Mouse (Mus musculus) liver, embryonic 11.5 days (tissue): ENCODE data around the gene Med24. TPM values are rescaled to one million over a fixed set of nuclear protein-coding genes. Genes with fewer than 3 reads are reported as not detected.
A peak's percentile ranks its signal among the peaks of the same experiment; 100 is the strongest.
"Not testable (repeated sequence)": the region's sequence is repeated elsewhere in the genome, so short reads cannot be mapped to it uniquely, and the experiment has no call there.

Experiments used
- ATAC-seq: fragments of 200-750 bp; cut with Nextera tagmentation; replicated peaks from 2 replicates; pipeline ENCODE4 v1.8.0; 2017; ENCODE audit warnings: moderate number of reproducible peaks, mild to moderate bottlenecking, moderate TSS enrichment, moderate library complexity; ENCODE audit not compliant: low FRiP score
- DNase-seq: peaks from one replicate; pipeline ENCODE4 v3.0.0-alpha.2; 2017; ENCODE audit warnings: low spot score
- H3K27ac ChIP-seq: fragments of 300-500 bp; sonication (generic); 2 replicates; pipeline ENCODE4 v1.5.1; 2014; ENCODE audit warnings: mild to moderate bottlenecking, low read depth, low read length, control low read depth
- H3K27me3 ChIP-seq: fragments of 300-500 bp; sonication (generic); replicated peaks from 2 replicates; pipeline ENCODE4 v1.6.1; 2014; ENCODE audit warnings: low read length, mixed read lengths; ENCODE audit not compliant: control insufficient read depth, insufficient read depth
- H3K36me3 ChIP-seq: fragments of 300-500 bp; sonication (generic); 2 replicates; pipeline ENCODE4 v1.6.1; 2014; ENCODE audit warnings: mild to moderate bottlenecking, low read length, moderate library complexity, mixed read lengths; ENCODE audit not compliant: control insufficient read depth, insufficient read depth
- H3K4me1 ChIP-seq: fragments of 300-500 bp; sonication (generic); replicated peaks from 2 replicates; pipeline ENCODE4 v1.6.1; 2014; ENCODE audit warnings: low read length, mixed read lengths; ENCODE audit not compliant: control insufficient read depth, insufficient read depth
- H3K4me2 ChIP-seq: fragments of 300-500 bp; sonication (generic); 2 replicates; pipeline ENCODE4 v1.6.1; 2014; ENCODE audit warnings: mild to moderate bottlenecking, control low read depth, moderate library complexity
- H3K4me3 ChIP-seq: fragments of 300-500 bp; sonication (generic); 2 replicates; pipeline ENCODE4 v1.5.1; 2014; ENCODE audit warnings: low read depth, low read length, control low read depth
- H3K9ac ChIP-seq: fragments of 300-500 bp; sonication (generic); 2 replicates; pipeline ENCODE4 v1.6.1; 2014; ENCODE audit warnings: low read depth, low read length, control low read depth
- H3K9me3 ChIP-seq: fragments of 300-500 bp; sonication (generic); 2 replicates; pipeline ENCODE4 v1.6.1; 2016; ENCODE audit warnings: low read length, inconsistent platforms, mixed read lengths; ENCODE audit not compliant: control insufficient read depth
- WGBS: fragments of 180-500 bp; shearing (Covaris S2); extraction: QIAGEN DNeasy Blood & Tissue Kit; methylation state at CpG from one replicate; pipeline ENCODE4 v1.1.7; 2014; 5-methylcytosine and 5-hydroxymethylcytosine counted together
- polyA plus RNA-seq: library from polyadenylated mRNA; unstranded; fragments of >200 nt; fragmentation: Nextera tagmentation; extraction: Ambion mirVana; gene quantifications from 2 replicates; pipeline ENCODE4 v1.2.1, GENCODE M21; 2014

Gene Med24
- polyA plus RNA-seq, 1 experiment from 2014 or later, result 61.9 TPM

DNA sequence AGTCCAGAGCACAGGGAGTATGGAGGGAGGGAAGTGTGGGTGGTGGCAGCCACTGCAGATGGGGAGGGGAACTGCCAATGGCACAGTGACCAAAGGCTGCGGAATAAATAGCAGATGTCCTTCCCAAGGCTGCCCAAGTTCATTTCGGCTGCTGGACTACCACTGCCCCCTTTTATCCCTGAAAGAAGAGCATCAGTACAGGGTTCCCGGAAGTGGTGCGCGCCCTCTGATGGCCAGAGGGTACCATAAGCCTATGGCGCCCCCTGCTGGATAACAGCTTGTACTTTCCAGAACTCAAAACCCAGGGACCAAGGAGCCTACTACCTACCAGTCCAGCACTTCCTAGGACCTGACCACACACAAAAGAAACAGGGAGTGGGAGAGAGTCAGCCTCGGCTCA is 56.1 kb downstream of the Med24 start:
- peak overlapping the region; percentile 33 for H3K4me2 ChIP-seq
- peaks cover 10% of the 10 kb centered on the region for H3K4me1 ChIP-seq
- not testable (repeated sequence) for H3K9ac ChIP-seq, H3K4me3 ChIP-seq, H3K36me3 ChIP-seq, H3K27me3 ChIP-seq, H3K27ac ChIP-seq, DNase-seq, H3K9me3 ChIP-seq
- 2% methylated on average over 6 of the region's 7 CpGs for WGBS
- ATAC-seq, result peak; percentile 57

DNA sequence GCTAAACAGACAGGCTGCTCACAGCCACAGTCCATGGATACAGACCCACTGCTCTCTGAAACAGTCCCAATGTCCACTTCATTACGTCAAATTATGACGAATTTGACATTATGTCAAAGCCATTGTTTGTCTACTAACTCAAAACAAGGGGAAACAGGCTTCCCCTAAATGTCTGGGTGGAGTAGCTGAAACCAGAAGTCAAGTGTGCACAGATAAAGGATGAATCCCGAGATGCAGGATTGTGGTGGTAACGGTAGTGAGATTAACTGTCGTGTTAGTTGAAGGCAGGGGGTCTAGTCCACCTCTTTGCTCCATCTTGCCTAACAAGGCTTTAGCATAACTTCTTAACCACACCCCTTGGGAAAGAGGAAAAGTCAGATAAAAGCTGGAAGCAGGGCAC is 56.8 kb downstream of the Med24 start:
- Histone ChIP-seq H3K27me3 (peaks cover 14% of the 10 kb centered on the region), H3K4me3 (no peak overlapping the region), H3K9ac (no peak overlapping the region), H3K36me3 (no peaks in the 10 kb centered on the region), H3K4me2 (no peak overlapping the region), H3K4me1 (peaks cover 10% of the 10 kb centered on the region), H3K9me3 (no peaks in the 10 kb centered on the region), H3K27ac (no peak overlapping the region)
- no peak for ATAC-seq
- 55% methylated on average over 5 of the region's 5 CpGs for WGBS
- DNase-seq, result no peak

DNA sequence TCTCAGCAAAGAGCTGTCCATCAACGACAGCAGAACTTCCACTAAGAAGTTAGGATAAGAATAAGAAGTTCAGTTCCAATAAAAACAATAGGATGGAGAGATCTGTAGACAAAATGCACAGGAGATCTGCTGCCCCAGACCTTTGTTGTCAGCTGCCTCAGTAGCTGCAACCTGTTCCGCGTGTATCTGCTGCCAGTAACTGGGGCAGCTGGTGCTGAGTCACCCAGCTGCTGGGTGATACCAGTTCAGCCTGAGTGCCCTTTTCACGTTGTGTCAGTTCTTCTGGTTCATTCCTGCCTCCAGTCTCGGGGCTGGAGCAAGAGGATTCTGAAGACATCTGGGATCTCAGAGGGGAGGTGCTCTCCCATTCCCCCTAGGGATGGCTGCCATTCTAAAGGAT is 57.4 kb downstream of the Med24 start:
- Histone ChIP-seq H3K36me3 (no peaks in the 10 kb centered on the region), H3K27me3 (peaks cover 20% of the 10 kb centered on the region), H3K4me3 (no peak overlapping the region), H3K4me2 (no peak overlapping the region), H3K4me1 (peaks cover 10% of the 10 kb centered on the region), H3K27ac (no peak overlapping the region), H3K9ac (no peak overlapping the region), H3K9me3 (no peaks in the 10 kb centered on the region)
- ATAC-seq (no peak), DNase-seq (no peak)
- 37% methylated on average over 5 of the region's 5 CpGs for WGBS

DNA sequence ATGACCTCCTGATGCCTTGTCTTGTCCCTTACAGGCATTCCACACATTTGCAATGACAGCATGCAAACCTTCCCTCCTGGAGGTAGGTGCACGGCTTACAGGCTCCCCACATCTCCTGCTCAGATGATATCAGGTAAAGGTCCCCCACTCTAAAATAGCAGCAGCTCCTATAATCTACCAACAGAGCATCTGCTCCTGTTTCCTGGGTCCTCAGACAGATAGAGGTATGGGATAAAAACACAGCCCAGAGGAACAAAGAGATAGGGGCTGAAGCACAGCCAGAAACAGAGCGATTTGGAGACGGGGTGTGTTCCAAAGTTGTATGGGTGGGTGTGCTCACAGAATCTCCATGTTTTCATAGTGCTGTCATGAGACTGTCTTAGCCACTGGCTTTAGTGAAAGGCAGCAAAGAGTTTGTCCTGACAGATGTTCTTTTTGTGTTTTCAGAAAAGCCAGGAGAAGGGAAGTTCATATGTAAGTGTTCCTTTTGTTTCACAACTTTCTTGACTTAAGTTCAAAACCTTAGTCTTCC is 57.9 kb downstream of the Med24 start:
- Histone ChIP-seq H3K9ac (no peak overlapping the region), H3K4me3 (no peak overlapping the region), H3K4me1 (peaks cover 10% of the 10 kb centered on the region), H3K9me3 (no peaks in the 10 kb centered on the region), H3K27me3 (peaks cover 25% of the 10 kb centered on the region), H3K36me3 (no peaks in the 10 kb centered on the region), H3K4me2 (no peak overlapping the region), H3K27ac (no peak overlapping the region)
- 47% methylated on average over 3 of the region's 3 CpGs for WGBS
- DNase-seq, result no peak
- ATAC-seq, result no peak

DNA sequence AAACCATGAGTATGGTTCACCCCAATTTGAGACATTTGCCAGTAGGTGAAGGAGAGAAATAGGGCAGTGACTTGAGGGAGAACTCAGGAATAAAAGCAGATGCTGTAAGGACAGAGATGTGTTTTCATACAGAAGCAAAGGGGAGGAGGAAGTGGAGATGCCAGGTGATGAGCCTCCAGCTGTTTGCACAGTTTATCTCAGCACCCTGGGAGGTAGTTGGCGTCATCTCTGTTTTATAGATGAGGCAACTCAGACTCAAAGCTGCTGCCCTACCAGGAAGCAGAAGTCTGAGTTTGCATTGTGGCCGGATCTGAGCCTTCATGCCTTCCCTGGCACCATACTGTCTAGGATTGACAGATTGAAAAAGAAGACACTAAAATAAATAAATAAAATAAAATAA is 60.3 kb downstream of the Med24 start:
- ATAC-seq, result no peak
- WGBS, result 43% methylated on average over 2 of the region's 2 CpGs
- Histone ChIP-seq H3K9ac (no peak overlapping the region), H3K4me1 (peaks cover 10% of the 10 kb centered on the region), H3K4me2 (no peak overlapping the region), H3K27ac (no peak overlapping the region), H3K4me3 (no peak overlapping the region), H3K27me3 (peaks cover 25% of the 10 kb centered on the region), H3K36me3 (no peaks in the 10 kb centered on the region), H3K9me3 (no peaks in the 10 kb centered on the region)
- no peak for DNase-seq

DNA sequence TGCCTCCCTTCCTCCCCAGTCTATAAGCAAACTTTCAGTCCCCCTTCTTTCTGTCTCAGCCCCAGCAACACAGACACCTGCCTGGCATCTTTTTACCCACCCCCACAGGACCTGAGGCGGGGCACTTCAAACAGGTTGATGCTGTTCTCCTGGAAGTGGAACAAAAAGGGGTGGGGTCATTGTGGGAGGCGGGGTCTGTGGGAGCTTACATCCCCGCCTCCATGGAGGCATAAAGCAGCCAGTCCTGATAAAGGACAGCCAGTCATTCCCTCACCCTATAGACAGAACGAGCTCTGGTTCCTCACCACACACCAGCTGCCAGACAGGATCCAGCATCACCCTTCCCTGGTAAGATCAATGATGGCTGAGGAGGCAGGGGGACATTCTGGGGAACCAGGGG is 65.1 kb downstream of the Med24 start, which contains the start of gene Gsdma:
Gene Gsdma, plus strand, starts transcription at position 261 of the 400 bp plus-strand sequence.
- Histone ChIP-seq H3K36me3 (no peaks in the 10 kb centered on the region), H3K4me2 (no peak within 1 kb of the TSS), H3K9ac (no peak within 1 kb of the TSS), H3K4me1 (no peaks in the 10 kb centered on the region), H3K27me3 (peaks cover 23% of the 10 kb centered on the region), H3K9me3 (no peaks in the 10 kb centered on the region), H3K27ac (no peak within 1 kb of the TSS), H3K4me3 (no peak within 1 kb of the TSS)
- ATAC-seq, result no peak
- DNase-seq, result no peak
- 18% methylated on average over 4 of the region's 4 CpGs for WGBS

DNA sequence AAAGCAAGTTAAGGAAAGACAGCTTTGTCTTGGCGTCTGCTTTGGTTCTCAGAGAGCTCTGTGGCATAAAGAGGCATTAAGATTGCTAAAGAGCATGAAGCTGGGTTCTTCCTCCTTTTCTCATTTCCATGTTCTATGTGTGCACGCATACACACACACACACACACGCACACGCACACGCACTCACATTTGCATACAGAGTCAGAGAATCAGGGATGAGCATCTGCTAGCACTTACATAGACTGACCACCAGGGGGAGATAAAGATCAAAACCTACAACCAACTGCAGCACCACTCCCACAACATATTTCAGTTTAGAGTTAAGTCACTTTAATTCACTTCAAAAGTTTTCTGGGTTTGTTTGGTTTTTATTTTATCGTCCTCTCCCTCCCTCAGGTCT is 68.7 kb downstream of the Med24 start:
- no peak for ATAC-seq
- Histone ChIP-seq H3K4me1 (no peaks in the 10 kb centered on the region), H3K4me2 (no peak overlapping the region)

DNA sequence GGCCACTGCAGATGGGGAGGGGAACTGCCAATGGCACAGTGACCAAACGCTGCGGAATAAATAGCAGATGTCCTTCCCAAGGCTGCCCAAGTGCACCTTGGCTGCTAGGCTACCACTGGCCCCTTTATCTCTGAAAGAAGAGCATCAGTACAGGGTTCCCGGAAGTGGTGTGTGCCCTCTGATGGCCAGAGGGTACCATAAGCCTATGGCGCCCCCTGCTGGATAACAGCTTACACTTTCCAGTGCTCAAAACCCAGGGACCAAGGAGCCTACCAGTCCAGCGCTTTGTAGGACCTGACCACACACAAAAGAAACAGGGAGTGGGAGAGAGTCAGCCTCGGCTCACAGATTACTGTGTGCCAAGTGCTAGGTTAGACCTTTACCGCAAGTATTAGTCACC is 74.2 kb downstream of the Med24 start:
- H3K27me3 ChIP-seq, H3K9me3 ChIP-seq, H3K27ac ChIP-seq, H3K36me3 ChIP-seq, H3K4me3 ChIP-seq, H3K4me2 ChIP-seq, H3K4me1 ChIP-seq, H3K9ac ChIP-seq: not testable (repeated sequence)
- ATAC-seq (peak; percentile 61), DNase-seq (peak; percentile 43)
- WGBS, result 11% methylated on average over 7 of the region's 7 CpGs

More for the DNA sequence above, 68.7 kb downstream of the Med24 start:
- H3K9ac ChIP-seq, result no peak overlapping the region
- H3K9me3 ChIP-seq, result no peaks in the 10 kb centered on the region
- H3K27ac ChIP-seq, result no peak overlapping the region
- H3K36me3 ChIP-seq, result no peaks in the 10 kb centered on the region
- WGBS, result 17% methylated on average over 6 of the region's 6 CpGs
- H3K27me3 ChIP-seq, result peaks cover 4% of the 10 kb centered on the region
- no peak for DNase-seq
- no peak overlapping the region for H3K4me3 ChIP-seq
